Mouse (Mus musculus): ENCODE measurements around the gene 3110070M22Rik. TPM values are rescaled to one million over a fixed set of nuclear protein-coding genes. Genes with fewer than 3 reads are reported as not detected.

The 3110070M22Rik gene
- polyA plus RNA-seq, 1 experiment from 2014 or later: 1.2 TPM

Other genes with a start within 250 kb of the 3110070M22Rik start
- gene Paip1, start 59.8 kb downstream of the 3110070M22Rik start, polyA plus RNA-seq (2016; fragmentation: Nextera tagmentation; extraction: Ambion mirVana): 103 and 143 TPM in 2 replicates
- gene 4833420G17Rik, start 25.6 kb downstream of the 3110070M22Rik start, polyA plus RNA-seq (2016; fragmentation: Nextera tagmentation; extraction: Ambion mirVana): 112 and 119 TPM in 2 replicates
- gene Tmem267, start 344 bp downstream of the 3110070M22Rik start, polyA plus RNA-seq (2016; fragmentation: Nextera tagmentation; extraction: Ambion mirVana): 2.1 and 3.2 TPM in 2 replicates
- 0.09 and 0.28 TPM in 2 replicates for gene Ccl28, start 135.4 kb upstream of the 3110070M22Rik start, polyA plus RNA-seq (2016; fragmentation: Nextera tagmentation; extraction: Ambion mirVana)
- gene Hmgcs1, start 202.0 kb upstream of the 3110070M22Rik start, polyA plus RNA-seq (2016; fragmentation: Nextera tagmentation; extraction: Ambion mirVana): 399 and 410 TPM in 2 replicates